Mouse (Mus musculus): ENCODE measurements at regions not wholly inside any gene's neighbourhood (a gene's known extent, or its start where the extent isn't known, plus 50 kb on each side); places are given as distances from the start of the nearest gene placed in this dataset.

- TF ChIP-seq POLR2A (IDR thresholded peaks at IDR 0.05; ENCODE audit: low read depth, low read length) = no peak
- TF ChIP-seq CTCF (IDR thresholded peaks at IDR 0.05; ENCODE audit: extremely low read depth, insufficient read length, insufficient replicate concordance, low read depth, low read length) = no peak
Observed at GRCm38 (mm10) chr13:6062729-6063386, 201.6 kb downstream of the Klf6 start.
